Mouse (Mus musculus) heart, embryonic 16.5 days (tissue): Measurements from ENCODE around the gene Tmem82. TPM values are rescaled to one million over a fixed set of nuclear protein-coding genes. Genes with fewer than 3 reads are reported as not detected.

Source experiments
- ATAC-seq: fragments of 200-750 bp; cut with Nextera tagmentation; replicated peaks from 2 replicates; pipeline ENCODE4 v1.8.0; 2017; ENCODE audit warnings: moderate number of reproducible peaks; ENCODE audit not compliant: insufficient read depth, low FRiP score; ENCODE audit errors: extremely low read depth
- H3K27ac ChIP-seq: fragments of 300-500 bp; sonication (generic); 2 replicates; pipeline ENCODE4 v1.5.1; 2014; ENCODE audit warnings: mild to moderate bottlenecking, low read length, control low read depth, moderate library complexity
- H3K27me3 ChIP-seq: fragments of 300-500 bp; sonication (generic); 2 replicates; pipeline ENCODE4 v1.6.1; 2014; ENCODE audit warnings: low read length, mixed read lengths; ENCODE audit not compliant: control insufficient read depth, insufficient read depth
- H3K36me3 ChIP-seq: fragments of 300-500 bp; sonication (generic); 2 replicates; pipeline ENCODE4 v1.6.1; 2014; ENCODE audit not compliant: control insufficient read depth, insufficient read depth
- H3K4me1 ChIP-seq: fragments of 300-500 bp; sonication (generic); 2 replicates; pipeline ENCODE4 v1.6.1; 2014; ENCODE audit warnings: low read length, mixed read lengths; ENCODE audit not compliant: control insufficient read depth, insufficient read depth
- H3K4me2 ChIP-seq: fragments of 300-500 bp; sonication (generic); 2 replicates; pipeline ENCODE4 v1.6.1; 2014; ENCODE audit warnings: low read depth, mild to moderate bottlenecking, control low read depth, low read length
- H3K4me3 ChIP-seq: fragments of 300-500 bp; sonication (generic); 2 replicates; pipeline ENCODE4 v1.5.1; 2014; ENCODE audit warnings: mild to moderate bottlenecking, control low read depth, low read length
- H3K9ac ChIP-seq: fragments of 300-500 bp; sonication (generic); 2 replicates; pipeline ENCODE4 v1.6.1; 2014; ENCODE audit warnings: low read length, control low read depth
- H3K9me3 ChIP-seq: fragments of 300-500 bp; sonication (generic); replicated peaks from 2 replicates; pipeline ENCODE4 v1.6.1; 2016; ENCODE audit warnings: low read length; ENCODE audit not compliant: control insufficient read depth
- WGBS: fragments of 180-500 bp; shearing (Covaris S2); extraction: QIAGEN DNeasy Blood & Tissue Kit; methylation state at CpG from one replicate; pipeline ENCODE4 v1.1.7; 2014; 5-methylcytosine and 5-hydroxymethylcytosine counted together
- polyA plus RNA-seq: library from polyadenylated mRNA; unstranded; fragments of >200 nt; fragmentation: Nextera tagmentation; extraction: Ambion mirVana; gene quantifications from 2 replicates; pipeline ENCODE4 v1.2.1, GENCODE M21; 2015

The Tmem82 gene
- polyA plus RNA-seq, 1 experiment from 2014 or later, result 1.1 TPM

DNA sequence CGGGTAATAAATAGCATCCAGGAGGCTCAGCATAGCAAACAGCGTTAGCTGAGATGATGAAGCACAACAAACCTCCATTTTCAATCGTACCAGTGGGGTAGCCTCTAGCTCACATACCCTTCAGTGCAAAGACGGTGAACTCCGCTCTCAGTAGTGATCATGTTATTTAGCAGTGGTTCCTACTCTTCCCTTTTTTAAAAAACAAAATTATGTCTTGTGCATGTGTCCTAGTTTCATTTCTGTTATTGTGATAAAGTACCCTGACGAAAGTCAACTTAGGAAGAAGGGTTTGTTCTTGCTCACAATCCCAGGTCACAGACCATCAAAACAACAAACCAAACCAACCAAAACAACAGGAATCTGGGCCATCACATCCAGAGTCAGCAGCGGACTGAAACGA lies 27.6 kb upstream of the Tmem82 start:
- Histone ChIP-seq H3K9ac (no peak overlapping the region), H3K36me3 (peaks cover 14% of the 10 kb centered on the region), H3K4me2 (no peak overlapping the region), H3K27ac (no peak overlapping the region), H3K4me3 (no peak overlapping the region), H3K27me3 (no peaks in the 10 kb centered on the region), H3K4me1 (peaks cover 37% of the 10 kb centered on the region), H3K9me3 (no peaks in the 10 kb centered on the region)
- 91% methylated on average over 8 of the region's 8 CpGs for WGBS
- no peak for ATAC-seq

DNA sequence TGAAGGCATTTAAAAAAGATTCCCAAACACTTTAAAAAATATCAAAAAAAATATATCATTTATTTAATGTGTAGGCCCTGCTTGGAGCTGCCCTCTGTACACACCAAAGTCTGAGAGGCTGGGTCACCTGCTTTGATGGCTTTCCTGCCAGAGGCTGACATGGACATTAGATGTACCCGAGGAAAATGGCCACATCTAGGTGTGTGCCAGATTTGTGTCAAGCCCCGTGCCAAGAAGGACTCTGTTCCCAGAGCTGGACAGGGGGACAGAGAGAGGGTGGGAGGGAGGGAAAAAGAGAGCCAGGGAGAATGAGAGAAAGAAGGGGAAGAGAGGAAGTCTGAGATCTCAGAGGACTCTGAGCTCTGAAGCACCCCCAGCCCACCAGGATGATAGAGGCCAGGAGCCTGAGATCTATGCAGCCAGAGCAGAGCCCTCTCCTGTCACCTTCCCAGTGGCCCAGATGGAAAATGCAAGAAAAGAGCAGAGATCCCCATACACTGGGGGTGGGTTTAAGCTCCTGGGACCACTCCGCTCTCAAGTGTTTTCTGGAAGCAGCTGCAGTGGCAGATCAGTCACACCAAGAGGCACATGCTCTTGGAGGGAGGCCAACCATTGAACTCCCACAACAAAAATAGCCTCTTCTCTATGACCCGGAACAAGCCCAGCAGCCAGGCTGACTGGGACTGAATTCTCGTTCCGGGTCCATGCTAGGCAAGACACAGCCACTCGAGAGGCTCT lies 24.9 kb upstream of the Tmem82 start:
- peak; percentile 85 for ATAC-seq
- 15% methylated on average over 7 of the region's 7 CpGs for whole genome bisulfite sequencing
- H3K9ac ChIP-seq, result peak overlapping the region; percentile 66
- H3K9me3 ChIP-seq, result no peaks in the 10 kb centered on the region
- peaks cover 29% of the 10 kb centered on the region for H3K36me3 ChIP-seq
- peak overlapping the region; percentile 99 for H3K27ac ChIP-seq
- no peaks in the 10 kb centered on the region for H3K27me3 ChIP-seq
- peaks cover 31% of the 10 kb centered on the region for H3K4me1 ChIP-seq
- H3K4me2 ChIP-seq, result peak overlapping the region; percentile 57
- peak overlapping the region; percentile 20; the same call in 1 of the 2 replicates for H3K4me3 ChIP-seq

DNA sequence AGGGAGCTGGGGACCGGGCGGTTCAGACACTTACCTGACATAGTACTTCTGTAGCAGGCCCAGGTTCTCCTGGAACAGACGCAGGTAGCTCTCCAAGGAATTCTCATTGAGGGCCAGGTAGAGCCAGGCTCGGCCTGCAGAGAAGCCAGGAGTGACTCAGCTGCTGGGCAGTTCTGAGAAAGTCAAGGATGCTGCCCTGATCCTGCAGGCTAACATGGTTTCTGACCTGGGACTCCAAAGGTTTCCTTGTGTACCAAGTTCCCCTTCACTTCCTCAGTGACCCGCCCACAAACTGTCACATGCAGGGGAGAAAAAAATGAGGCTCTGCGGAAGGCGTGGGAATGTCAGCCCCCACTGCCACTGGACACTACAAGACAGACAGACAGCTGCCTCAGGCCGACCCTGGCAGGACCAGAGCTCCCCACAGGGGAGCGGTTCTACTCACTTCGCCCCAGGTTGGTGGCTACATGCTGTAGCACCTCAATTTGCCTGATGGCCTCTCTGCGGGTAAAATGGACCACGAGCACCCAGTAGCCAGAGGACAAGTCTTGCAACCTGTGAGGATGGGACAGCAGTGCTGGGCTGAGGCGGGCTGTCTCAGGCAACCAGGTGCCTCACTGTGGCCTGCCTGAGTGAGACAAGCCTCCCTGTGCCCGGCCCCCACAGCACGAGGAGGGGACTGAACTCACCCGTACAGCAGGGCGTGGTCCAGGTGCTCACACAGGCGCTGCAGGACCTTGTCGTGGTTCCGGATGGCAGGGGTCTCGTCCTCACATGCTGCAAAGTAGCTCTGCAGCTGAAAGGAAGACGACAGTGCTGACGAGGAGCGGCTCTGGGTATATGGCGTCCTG lies 23.8 kb upstream of the Tmem82 start:
- Histone ChIP-seq H3K36me3 (peaks cover 35% of the 10 kb centered on the region), H3K27me3 (no peaks in the 10 kb centered on the region), H3K9ac (peak overlapping the region; percentile 68), H3K4me3 (no peak overlapping the region), H3K4me2 (no peak overlapping the region), H3K4me1 (peaks cover 29% of the 10 kb centered on the region), H3K27ac (peak overlapping the region; percentile 99), H3K9me3 (no peaks in the 10 kb centered on the region)
- WGBS, result 84% methylated on average over 25 of the region's 25 CpGs
- ATAC-seq, result no peak

DNA sequence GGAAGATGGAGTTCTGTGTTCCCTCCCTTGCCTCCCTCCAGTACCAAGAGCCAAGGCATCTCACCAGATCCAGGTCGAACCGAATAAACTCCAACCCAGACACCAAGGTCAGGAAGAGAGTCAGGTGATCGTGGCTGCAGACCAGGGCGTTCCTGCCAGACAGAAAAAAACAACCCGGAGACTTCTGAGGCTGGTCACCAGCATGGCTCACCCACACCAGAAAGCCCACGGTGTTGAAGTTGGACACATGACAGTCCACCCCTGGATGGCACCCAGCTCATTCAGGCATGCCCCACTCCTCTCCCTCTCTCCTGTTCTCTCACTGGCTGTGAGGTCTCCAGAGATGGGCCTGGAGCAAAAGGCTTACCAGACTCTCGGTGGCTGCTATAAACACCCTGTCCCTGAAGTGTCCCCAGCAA lies 22.9 kb upstream of the Tmem82 start:
- WGBS, result 75% methylated on average over 7 of the region's 7 CpGs
- Histone ChIP-seq H3K4me2 (no peak overlapping the region), H3K27ac (peak overlapping the region; percentile 99)

DNA sequence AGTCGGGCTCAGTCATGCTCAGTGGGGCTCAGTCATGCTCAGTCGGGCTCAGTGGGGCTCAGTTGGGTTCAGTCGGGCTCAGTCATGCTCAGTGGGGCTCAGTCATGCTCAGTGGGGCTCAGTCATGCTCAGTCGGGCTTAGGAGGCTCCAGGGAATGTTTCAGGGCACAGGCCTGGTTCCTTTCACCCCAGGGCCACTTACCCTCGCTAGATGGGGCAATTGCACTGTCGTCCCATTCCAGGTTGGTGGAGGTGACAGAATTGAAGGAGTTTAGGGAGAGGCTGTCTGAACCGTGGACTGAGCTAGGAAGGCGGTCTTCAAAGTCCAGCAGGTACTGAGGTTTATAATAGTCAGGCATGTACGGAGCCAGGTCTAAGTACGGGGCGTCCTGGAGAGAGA lies 21.0 kb upstream of the Tmem82 start:
- 75% methylated on average over 11 of the region's 11 CpGs for WGBS
- H3K9me3 ChIP-seq, result no peaks in the 10 kb centered on the region
- peaks cover 29% of the 10 kb centered on the region for H3K4me1 ChIP-seq
- no peaks in the 10 kb centered on the region for H3K27me3 ChIP-seq
- no peak overlapping the region for H3K27ac ChIP-seq
- no peak for ATAC-seq
- no peak overlapping the region for H3K9ac ChIP-seq
- no peak overlapping the region for H3K4me2 ChIP-seq
- no peak overlapping the region for H3K4me3 ChIP-seq
- H3K36me3 ChIP-seq, result peaks cover 45% of the 10 kb centered on the region

More for the DNA sequence above, 22.9 kb upstream of the Tmem82 start:
- peak overlapping the region; percentile 68 for H3K9ac ChIP-seq
- ATAC-seq, result no peak
- H3K4me3 ChIP-seq, result no peak overlapping the region
- peaks cover 29% of the 10 kb centered on the region for H3K4me1 ChIP-seq
- peaks cover 39% of the 10 kb centered on the region for H3K36me3 ChIP-seq
- no peaks in the 10 kb centered on the region for H3K9me3 ChIP-seq
- H3K27me3 ChIP-seq, result no peaks in the 10 kb centered on the region

DNA sequence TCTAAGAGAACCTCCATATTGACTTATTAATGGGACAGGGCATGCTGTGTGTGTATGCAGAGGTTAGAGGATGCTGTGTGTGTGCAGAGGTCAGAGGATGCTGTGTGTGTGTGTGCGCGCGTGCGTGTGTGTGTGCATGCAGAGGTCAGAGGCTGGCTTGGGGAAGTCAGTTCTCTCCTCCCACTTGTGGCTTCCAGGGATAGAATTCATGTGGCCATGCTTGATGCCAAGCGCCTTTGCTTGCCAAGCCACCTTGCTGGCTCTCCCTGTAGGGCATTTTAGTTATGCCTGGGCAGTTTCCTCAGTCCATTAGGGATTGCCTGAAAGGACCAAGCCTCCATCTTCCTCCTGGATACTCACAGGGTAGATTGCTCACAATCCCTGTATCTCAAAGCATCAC lies 18.3 kb upstream of the Tmem82 start:
- peaks cover 55% of the 10 kb centered on the region for H3K36me3 ChIP-seq

DNA sequence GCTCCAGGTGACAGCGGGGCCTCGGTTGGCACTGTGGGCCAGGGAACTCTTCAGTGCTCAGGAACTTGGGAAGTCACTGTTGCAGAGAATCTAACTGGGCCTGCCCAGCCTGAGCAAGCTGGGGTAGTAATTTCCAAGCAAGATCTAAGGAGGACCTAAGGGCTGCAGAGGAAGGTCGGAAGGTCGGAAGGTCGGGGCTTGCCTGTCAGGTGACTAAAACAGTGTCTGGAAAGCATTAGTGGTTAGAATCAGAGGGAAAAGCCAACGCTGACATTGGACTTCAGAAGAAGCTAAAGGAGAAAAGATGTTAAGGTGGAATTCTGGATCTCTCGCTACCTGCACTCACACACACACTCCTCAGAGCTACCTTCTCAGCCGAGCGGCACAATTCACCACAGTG lies 17.6 kb upstream of the Tmem82 start:
- H3K36me3 ChIP-seq, result peaks cover 56% of the 10 kb centered on the region
- H3K4me3 ChIP-seq, result no peak overlapping the region
- H3K9ac ChIP-seq, result no peak overlapping the region
- 86% methylated on average over 9 of the region's 9 CpGs for WGBS
- no peaks in the 10 kb centered on the region for H3K27me3 ChIP-seq
- H3K4me2 ChIP-seq, result no peak overlapping the region
- H3K9me3 ChIP-seq, result 0 out of 2 replicates have a peak, but pooled peaks cover 2% of the 10 kb centered on the region
- H3K27ac ChIP-seq, result no peak overlapping the region
- H3K4me1 ChIP-seq, result no peaks in the 10 kb centered on the region
- ATAC-seq, result no peak

More for the DNA sequence above, 18.3 kb upstream of the Tmem82 start:
- no peak overlapping the region for H3K27ac ChIP-seq
- no peak for ATAC-seq
- 93% methylated on average over 5 of the region's 5 CpGs for WGBS
- no peaks in the 10 kb centered on the region for H3K27me3 ChIP-seq
- no peak overlapping the region for H3K4me2 ChIP-seq
- no peak overlapping the region for H3K4me3 ChIP-seq
- peaks cover 2% of the 10 kb centered on the region for H3K4me1 ChIP-seq
- 0 out of 2 replicates have a peak, but pooled peaks cover 2% of the 10 kb centered on the region for H3K9me3 ChIP-seq
- H3K9ac ChIP-seq, result no peak overlapping the region

DNA sequence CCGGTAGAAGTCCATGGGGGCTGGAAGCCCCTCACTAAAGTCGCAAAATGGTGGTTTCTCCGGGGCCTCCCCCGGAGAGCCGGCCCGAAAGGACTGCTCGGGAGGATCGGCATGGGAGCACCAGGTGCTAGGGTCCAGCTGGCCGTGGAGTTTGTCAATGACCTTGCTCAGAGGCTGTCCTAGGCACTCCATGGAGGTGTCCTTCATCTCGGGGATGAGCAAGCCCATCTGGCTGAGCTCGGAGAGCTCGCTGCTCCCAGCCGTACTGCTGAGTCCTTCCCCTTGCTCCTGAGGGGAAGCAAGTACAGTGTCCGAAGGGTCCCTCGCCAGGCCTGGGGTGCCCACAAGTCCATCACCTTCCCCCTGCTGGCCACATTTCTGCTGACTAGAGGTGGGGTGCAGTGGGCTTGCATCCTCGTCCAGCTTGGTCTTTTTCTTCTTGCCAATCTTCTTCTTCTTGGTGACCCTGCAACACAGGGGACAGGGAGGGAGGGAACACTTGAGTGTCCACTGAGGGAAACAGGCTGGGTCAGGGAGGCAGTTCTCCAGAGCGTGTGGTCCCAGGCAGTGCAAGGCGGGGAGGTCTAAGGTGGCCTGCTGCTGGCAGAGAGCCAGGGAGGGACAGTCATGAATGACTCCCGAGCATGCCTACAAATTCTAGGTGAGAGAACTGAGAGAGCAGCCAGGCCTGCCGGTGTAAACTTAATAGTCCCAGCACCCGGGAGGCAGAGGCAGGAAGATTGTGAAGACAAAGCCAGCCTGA lies 13.9 kb upstream of the Tmem82 start:
- Histone ChIP-seq H3K4me1 (peaks cover 5% of the 10 kb centered on the region; the same call in 1 of the 2 replicates), H3K4me3 (no peak overlapping the region), H3K4me2 (no peak overlapping the region), H3K27ac (no peak overlapping the region), H3K9me3 (0 out of 2 replicates have a peak, but pooled peaks cover 2% of the 10 kb centered on the region), H3K27me3 (no peaks in the 10 kb centered on the region), H3K36me3 (peaks cover 69% of the 10 kb centered on the region), H3K9ac (no peak overlapping the region)
- no peak for ATAC-seq
- WGBS, result 81% methylated on average over 21 of the region's 21 CpGs
